Mouse (Mus musculus) thymus, adult 2 months (tissue): Measurements from ENCODE around the gene Glt8d2.

Experiments used
- CTCF ChIP-seq: fragments of 200-500 bp; IDR thresholded peaks from 2 replicates; pipeline ENCODE4 v1.5.1; 2012; ENCODE audit warnings: mild to moderate bottlenecking, control low read depth, low read length, moderate library complexity, borderline replicate concordance; ENCODE audit not compliant: control insufficient read depth, poor library complexity, insufficient read depth; ENCODE audit errors: extremely low read depth
- POLR2A ChIP-seq: fragments of 200-500 bp; IDR thresholded peaks from 2 replicates; pipeline ENCODE4 v1.6.1; 2012; ENCODE audit warnings: mild to moderate bottlenecking, low read length, control low read depth, moderate library complexity; ENCODE audit not compliant: control insufficient read depth, poor library complexity, insufficient read depth; ENCODE audit errors: extremely low read depth

GRCm38 (mm10) chr10:82634348-82634747 is 56.1 kb downstream of the Glt8d2 start:
- no peak for TF ChIP-seq CTCF
- TF ChIP-seq POLR2A: no peak
